Mouse (Mus musculus): Measurements from ENCODE around the gene Coa5.

Coa5 gene

DNA sequence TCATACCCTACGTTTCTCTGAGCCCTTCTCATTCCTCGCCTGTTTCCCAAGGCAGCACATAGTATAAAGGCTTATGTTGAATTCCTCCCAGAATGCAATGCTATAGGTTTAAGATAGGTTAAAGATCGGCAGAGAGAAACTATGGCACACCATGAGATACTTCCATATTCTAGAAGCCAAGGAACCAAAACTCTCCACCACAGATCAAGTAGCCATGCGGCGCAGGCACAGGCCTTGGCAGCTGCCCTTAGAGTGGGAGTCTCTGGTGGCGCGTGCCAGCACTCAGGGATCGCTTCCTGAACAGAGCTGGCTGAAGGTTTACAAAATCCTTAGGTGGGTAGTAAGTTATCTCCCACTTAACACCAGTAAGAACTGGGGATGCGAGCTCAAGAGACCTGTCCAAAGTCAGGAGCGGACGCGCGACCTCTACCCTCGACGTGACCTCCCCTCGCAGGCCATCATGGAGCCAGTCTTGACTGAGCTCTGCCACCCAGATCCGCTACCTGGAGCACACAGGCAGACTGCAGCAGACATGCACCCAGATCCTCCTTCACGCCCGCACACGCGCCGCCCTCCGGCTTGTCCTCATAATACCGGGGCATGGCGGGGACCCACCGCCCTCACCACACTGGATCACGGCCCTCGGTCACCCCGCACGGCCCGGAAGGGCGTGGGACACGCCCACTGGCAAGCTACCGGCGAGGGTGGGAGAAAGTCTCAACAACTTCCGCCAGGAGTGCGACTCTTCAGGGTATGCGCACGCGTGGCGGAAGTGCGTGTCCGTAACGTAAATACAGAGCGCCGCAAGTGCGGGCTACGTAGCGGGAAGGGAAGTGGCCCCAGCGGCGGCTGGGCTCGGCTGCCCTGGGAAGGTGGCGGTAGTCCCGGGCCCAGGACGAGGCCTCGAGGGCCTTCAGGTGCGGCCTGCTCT lies at the start of gene Coa5, which contains the start of gene Unc50:
Gene Coa5, minus strand, starts transcription at position 738 of the 931 bp plus-strand sequence.
Gene Unc50, plus strand, starts transcription at position 774 of the 931 bp plus-strand sequence.
- peak; percentile 91 to 92 for DNase-seq (ENCODE audit: low spot score in 2 of 2)

DNA sequence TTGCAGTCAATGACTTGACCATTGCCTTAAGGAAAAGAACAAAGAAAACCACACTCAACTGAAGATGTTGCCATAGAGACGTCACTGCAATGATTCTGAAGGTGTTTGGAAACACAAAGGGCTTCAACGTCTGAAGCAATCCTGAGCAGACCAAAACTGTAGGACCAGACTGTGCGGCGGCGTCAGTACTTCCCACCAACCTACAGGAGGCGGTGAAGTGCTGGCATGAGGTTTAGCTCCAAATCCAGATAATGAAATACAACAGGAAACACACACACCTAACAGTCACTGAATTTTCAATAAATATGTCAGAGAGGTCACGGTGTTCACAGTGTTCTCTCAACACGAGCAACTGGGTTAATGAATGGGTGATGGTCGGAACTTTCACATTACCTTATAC lies 49.2 kb upstream of the Coa5 start:
- peak in 1 of 2 experiments; percentile 24 for DNase-seq (ENCODE audit: low spot score in 2 of 2)

DNA sequence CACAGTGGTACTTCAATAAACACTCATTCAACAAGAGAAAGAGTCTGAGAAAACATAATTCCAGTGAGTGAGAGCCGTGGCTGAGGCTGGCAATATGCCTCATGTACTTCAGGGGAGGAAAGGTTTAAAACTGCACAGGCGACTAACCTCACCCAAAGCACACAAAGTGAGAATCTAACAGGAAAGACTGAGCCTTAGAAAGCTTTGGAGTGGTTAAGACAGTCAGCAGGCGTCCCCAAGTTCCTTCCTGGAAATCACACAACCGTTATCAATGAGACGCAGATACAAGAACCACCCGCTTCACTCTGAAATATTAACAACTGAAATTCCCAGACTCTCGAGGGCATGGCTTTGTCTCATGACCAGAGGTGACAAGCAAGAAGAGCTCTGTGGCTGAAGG lies 48.5 kb upstream of the Coa5 start:
- no peak for DNase-seq (ENCODE audit: low spot score in 2 of 2)

DNA sequence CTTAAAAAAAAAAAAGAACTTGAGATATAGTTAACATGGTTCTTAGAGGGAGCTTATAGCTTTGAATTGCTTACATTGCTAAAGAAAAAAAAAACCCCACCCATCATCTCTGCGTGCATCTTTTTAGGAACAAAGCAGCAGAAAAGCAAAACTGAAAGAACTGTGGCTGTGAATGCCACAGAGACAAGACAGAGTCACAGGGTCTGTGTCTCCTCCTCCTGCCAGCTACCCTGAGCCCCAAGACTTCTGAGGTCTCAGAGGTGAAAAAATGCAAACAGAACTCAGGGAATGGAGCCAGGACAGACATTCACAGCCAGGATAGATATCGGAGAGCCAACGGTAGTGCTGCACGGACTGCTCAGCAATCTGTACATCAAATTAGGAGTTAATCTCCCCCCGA lies 48.0 kb upstream of the Coa5 start:
- no peak for DNase-seq (ENCODE audit: low spot score in 2 of 2)

DNA sequence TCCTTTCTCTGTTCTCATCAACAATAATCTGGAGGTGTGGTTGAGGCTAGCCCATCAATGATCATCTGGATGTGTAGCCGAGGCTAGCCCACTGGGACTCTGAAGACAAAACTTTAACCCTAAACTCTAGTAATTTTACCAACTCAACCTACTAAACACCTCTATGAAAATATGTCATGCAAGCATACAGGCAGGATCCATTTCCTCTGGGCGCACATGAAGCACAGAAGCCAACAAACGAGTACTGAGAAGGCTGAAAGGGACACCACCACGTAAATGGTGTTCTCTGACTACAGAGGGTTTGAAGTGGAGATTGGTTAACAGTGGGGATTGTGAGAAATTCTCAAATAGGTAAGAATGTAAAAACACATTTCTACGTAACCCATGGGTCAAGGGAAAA lies 47.3 kb upstream of the Coa5 start:
- DNase-seq (ENCODE audit: low spot score in 2 of 2): no peak

DNA sequence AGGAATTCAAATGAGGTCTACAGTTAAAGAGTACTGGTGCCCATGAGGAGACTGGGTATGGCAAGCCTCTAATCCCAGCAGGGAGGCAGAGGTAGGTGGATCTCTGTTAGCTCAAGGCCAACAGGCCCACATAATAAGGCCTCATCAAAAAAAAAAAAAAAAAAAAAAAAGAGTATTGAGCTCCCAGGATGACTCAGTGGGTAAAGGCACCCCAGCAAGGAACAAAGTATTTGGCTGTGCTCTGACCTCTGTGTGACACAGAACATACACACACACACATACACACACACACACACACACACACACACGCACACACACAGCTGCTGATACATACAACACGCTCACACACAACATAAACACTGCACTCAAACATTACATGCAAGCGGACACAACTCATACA lies 45.4 kb upstream of the Coa5 start:
- no peak for DNase-seq (ENCODE audit: low spot score in 2 of 2)

DNA sequence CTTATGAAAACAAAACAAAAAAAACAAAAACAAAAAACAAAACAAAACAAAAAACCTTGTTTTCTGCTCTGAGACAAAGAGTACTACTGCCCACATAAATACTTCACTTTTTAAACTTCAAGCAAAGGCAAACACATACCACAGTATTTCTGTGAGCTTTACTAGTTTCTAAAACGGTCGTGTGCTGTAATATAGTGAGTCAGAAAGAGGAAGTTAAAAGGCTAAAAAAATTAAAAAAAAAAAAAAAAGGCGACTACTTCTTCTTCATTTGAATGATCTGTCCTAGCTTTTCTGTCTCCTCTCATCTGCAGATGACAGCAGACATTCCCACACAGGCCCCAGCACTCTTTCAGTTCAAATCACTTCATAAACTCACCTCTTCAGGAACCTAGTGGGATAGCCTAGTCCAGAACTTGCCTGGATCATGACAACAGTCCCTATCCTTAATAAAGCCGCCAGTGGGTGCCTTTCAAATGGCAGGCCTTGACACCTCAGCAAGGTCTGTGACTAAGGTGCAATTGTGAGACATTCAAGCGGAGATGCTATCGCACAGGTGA lies 44.8 kb upstream of the Coa5 start:
- no peak for DNase-seq (ENCODE audit: low spot score in 2 of 2)

DNA sequence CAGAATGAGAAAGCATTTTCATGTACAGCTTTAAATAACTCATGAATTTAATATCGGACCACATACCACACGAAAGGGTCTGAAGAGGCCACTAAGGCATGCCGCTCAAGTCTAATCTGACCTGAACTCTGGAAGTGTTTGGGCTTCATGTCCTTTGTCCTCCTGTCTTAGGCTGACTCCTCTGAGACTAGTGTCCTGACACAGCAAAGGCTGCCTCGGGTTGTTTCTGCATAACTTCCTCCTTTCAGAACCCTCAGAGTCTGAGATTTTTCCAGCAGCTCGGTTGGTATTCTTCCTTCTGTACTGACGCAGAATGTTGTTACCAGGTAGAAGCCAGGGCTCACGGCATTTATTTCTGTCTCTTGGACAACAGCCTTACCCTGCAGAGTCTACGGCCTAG lies 44.1 kb upstream of the Coa5 start:
- no peak for DNase-seq (ENCODE audit: low spot score in 2 of 2)

DNA sequence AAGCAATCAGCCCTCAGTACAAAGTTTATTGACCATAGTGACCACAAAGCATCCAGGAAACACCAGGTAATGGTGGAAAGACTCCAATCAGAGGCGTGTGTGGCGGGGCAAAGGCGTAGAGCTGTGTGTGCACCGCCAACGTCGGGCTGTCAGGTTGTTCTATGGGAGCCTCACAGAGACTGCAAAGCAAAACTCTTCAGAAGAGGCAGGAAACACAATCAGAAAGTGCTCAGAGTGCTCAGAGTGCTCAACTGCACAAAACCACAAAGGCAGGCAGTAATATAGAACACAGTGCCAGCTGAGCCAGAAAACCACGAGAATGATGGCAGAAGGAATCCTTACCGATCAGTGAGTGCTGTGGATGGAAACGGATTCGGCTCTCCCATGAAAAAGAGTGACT lies 43.3 kb upstream of the Coa5 start:
- DNase-seq (ENCODE audit: low spot score in 2 of 2): no peak

DNA sequence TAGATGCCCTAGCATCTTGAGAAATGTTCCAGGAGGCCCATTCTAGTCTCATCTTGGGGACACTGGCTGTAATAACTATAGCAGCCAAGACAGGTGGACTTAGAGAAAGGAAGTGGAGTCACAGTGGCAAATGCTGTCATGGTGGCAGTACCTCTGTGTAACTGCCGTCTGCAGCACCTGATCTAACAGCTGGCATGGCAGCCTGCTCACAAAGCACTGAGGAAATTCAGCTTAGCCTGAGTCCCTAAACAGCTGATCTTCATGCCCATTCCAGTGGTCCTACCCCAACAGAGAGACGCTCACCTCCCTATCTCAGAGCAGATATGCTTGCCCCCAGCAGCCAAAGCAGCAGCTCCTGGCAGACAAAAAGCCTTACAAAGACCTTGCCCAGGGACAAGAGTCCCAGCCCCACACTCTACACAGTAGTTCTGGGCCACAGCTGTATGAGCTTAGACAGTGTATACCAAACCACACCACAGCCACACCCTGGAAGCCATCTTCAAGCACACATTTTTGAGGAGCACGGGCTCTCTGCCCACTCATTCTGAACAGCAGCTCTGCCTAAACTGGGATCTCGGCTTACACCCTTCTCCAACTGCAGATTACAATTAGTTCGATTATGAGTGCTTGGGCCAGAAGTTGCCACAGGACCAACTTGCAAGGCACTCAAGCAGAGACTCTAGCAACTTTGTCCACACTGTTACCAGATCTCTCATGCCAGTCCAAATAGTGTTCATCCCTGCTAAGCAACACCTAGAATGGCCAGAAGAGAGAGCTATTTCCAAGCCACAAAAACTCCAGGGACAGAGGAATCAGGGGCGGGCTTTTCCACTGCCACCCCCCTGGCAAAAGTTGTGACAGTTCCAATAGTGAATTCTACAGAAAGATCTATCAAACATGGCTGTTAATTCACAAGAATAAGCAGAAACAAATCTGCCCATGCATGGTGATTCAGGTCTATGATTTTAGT lies 41.6 kb upstream of the Coa5 start:
- DNase-seq (ENCODE audit: low spot score in 2 of 2): no peak

DNA sequence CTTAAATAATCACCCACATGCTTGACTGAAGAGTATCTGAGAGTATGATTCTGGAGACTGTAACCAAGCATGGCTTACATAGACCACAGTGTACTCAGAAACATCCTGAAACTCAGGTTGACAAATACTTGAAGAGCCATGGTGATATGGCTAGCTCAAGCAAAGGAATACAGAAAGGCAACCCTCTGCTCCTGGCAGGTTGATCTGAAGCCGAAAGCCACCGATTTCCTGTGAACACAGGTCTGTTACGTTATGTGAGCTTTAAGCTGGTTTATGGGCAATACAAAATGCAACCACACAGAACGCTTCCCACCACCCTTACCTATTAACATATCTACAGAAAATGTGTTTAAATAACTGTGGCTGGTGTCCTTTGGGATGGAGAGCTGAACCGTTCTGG lies 39.1 kb upstream of the Coa5 start:
- no peak for DNase-seq (ENCODE audit: low spot score in 2 of 2)

DNA sequence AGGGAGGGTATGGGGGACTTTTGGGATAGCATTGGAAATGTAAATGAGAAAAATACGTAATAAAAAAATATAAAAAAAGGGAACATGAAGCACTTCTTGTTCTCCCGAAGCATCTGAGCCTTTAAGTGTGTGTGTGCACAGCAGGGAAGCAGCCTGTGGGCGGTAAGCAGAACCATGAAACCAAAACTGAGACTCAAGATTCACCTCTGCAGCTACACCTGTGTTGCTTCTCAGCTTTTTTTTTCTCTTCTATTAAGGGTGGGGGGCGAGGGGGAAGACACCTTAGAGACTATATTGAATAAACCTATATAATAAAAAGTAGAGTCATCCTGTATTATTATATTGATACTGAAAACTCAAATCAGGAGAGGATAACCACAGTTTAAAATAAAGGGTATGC lies 37.9 kb upstream of the Coa5 start:
- no peak for DNase-seq (ENCODE audit: low spot score in 2 of 2)

DNA sequence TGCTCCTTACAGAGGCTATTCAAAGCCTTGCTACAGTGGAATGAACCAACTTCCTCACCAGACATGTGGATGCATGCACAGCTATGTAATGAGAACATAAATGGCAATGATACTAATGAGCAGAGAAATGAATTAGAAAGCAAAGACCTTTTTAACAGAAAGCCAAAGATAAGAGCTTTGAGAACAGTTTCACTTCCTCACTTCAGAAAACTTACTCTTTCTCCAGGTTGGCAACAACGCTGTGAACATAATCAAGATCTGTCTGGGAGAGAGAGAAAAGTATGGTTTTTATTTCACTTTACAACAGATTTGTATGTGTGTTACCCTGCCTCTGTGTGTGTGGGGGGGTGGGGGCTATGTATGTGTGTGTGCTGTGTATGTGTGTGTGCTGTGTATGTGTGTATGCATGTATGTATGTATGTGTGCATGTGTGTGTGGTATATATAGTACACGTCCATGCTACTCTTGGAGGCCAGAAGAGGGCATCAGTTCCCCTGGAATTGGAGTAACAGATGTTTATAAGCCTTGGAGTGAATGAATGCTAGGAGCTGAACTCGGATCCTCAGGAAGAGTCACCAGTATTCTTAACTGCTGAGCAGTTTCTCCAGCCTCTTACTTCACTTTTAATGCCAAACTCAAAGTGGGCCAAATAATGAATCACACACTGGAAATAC lies 36.6 kb upstream of the Coa5 start:
- DNase-seq (ENCODE audit: low spot score in 2 of 2): no peak

DNA sequence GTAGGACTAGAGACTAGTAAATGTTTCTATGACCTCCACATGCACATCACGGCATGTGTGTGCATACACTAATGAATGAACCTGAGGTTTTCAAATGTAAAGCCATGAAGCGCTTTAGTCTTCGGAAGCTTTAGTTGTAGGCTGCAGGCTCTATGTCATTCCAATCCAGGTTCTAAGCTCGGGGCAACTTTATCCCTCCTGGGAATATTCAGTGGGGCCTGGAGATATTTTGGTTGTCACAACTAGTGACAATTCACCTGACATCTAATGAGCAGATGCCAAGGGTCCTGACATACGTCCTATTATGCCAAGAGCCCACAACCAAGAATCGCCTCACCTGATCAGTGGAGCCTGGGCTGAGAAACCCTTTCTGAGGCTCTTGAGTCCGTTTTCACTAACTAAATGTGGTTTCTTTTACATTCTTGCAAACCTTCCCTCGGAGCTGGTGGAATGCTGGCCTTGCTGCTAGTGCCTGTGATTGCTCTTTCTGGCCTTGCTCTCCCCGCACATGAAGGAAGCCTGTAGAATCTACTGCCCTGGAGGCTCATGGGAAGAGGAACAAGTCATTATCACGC lies 35.1 kb upstream of the Coa5 start:
- no peak for DNase-seq (ENCODE audit: low spot score in 2 of 2)

DNA sequence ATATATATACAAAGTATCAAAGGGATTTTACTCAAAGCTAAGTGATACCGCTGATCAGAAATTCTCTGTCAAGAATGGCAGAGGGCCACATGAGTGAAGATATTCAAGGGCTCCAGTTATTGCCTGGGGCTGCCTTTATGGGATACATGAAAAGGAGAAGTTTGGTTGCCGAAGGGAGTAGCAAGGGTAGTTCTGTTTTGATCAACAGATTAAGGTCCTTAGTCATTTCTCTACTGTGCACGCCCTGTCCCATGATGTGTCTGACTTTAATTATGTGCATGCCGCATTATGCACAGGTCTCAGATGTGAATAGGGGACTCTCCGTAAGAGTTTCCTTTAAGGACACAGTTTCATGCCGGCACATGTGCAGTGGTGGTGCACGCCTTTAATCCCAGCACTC lies 27.6 kb upstream of the Coa5 start:
- no peak for DNase-seq (ENCODE audit: low spot score in 2 of 2)

DNA sequence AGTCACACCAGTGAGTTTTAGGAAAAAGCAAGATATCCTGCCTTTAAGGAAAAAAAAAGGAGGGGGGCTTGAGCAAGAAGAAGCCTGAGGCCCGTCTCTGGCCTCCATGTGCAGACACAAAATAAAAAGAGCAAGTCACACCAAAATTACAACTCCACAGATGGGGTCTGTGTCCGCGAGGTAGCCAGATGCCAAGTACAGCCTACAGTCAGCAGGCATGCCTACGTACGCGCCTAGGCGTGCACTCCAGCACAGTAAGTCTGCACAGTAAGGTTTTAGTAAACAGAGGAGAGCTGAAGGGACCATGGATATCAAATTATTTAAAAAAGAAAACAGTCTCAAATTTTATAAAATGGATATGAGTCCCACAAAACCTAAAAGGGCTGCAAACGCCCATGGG lies 21.4 kb upstream of the Coa5 start:
- DNase-seq (ENCODE audit: low spot score in 2 of 2): no peak

DNA sequence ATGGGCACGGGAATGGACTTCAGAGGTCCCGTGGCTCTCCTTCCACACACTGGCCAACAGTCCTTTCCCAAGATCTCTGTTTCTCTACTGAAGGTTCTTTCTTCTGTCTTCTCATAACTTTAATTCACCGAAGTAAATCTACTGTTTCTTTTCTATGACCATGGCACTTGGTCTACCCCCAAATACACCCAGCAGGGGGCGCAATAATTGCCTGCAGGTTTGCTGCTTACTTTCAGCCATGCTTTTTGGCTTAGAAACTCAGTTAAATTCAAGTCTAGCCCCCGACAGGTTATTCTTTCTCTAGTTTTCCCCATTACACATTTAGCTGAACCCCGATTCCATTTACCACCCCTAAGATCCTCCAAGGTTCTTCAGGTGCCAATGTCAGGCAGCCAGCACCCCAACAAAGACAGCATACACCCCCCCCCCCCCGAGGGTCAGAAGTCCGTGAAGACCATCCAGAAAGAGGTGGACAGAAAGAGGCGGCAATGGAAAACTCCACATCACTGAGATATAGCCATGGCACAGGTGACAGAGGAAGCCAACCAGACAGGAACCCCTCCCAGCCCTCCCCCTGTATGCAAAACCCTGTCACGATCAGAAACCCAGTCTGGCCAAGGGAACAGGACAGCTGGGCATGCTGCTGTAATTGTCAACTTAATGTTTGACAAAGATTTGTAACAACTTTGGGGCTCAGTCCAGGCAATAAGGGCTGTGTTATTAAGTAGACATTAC lies 18.6 kb upstream of the Coa5 start:
- peak in 1 of 2 experiments; percentile 48 for DNase-seq (ENCODE audit: low spot score in 2 of 2)

DNA sequence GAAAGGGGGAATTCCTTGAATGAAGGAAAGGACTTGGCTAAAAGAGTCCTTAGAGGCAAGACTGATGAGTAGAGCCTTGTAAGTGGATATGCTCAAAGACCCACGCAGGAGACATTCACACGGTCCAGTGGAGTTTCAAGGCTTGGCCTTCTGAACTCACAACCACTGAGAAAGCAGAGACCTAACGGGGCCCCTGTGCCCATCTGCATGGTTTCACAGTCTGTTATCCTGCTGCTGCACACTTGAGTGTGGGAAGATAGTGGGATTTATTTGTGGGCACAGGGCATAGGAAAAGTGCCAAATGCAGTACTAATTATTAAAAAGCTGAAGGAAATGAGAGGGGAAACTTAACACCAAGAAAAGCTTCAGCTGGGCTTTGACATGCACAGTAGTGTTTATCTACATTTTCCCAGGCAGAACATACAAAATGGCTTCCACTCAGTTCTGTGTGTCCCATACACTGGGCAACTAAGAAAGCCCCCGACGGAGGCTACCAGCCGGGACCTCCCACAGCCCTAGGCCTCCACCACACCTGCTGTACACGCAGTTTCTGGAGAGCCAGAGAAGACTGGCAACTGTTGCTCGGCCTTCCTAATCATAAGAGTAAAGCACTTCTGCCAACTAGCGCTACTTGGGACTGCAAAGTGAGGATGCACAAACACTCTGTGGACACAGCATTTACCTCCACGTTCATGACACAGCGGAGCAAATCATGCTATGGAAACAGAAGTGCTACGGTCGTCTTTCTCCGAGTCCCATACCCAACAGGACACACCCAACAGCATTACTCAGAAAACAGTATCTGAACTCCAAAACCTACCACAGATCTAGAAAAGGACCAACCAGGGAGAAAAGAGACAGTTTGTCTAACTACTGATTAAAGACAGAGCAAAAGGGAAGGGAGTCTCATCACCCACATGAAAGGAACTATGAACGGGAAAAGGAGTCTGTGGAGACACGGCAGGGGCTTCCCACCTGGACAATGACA lies 13.2 kb upstream of the Coa5 start:
- DNase-seq (ENCODE audit: low spot score in 2 of 2): no peak

DNA sequence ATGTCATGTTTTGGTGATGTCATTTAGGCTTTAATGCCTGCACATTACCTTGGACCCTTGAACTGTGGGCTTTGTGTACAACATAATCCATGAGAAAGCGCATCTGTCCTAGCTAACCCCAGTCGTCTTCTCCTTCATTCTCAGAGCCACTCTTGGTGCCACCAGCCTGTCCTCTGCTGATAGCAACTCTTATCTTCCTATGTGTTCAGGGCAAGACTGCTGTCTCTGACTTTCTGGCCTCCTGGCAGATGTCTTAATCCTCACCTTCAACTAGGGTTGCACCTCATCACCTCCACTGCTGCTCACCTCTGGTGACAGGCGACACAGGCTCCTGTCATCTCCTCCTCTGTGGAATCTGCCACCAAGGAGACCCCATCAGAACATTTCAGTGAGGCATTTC lies 6.5 kb upstream of the Coa5 start:
- DNase-seq (ENCODE audit: low spot score in 2 of 2): no peak
